Mouse (Mus musculus): ENCODE results near the gene Cep89. TPM values are rescaled to one million over a fixed set of nuclear protein-coding genes. Genes with fewer than 3 reads are reported as not detected.

The Cep89 gene
- polyA plus RNA-seq, 1 experiment from 2014 or later, result 9.8 TPM

DNA sequence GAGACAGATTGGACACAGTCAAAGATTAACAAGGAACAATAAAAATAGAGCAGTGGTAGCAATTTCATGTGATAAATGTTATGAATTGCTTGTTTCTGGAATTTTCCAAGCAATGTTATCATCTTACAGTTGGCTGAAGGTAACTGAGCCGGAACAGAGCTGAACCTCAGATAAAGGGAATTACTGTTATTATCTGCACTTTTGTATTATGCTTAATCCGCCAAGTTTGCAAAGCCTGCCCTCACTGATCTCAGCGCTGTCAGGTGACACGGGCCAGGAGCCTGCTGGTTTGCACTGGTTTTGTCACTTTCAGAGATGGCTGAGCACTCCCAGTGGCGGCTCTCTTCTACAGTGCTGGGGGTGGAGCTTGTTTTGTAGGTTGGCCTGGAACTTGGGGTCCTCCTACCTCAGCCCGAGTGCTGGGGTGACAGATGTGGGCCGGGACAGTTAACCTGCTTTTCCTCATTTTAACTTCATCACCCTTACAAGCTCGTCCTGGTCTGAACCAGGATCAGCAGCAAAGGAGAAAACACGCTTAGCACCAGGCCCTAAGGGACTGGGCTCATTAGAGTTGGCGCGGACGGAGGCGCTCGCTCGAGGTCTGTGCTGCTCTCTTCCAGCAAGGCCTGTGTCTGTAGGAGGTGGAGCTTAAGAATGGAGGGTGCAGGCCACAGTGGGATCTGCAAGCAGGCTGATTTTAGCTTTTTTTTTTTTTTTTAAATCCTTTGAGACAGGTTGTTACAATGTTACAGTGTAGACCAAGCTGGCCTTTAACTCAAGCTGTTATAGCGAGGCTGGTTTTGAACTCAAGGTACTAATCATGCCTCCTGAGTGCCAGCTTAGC is 23.5 kb upstream of the Cep89 start:
- WGBS (ENCODE audit: missing documents), result 78% methylated on average over 16 of the region's 16 CpGs
- Histone ChIP-seq H3K4me3 (ENCODE audit: inconsistent target) (no peak overlapping the region), H3K27ac (no peak overlapping the region), H3K36me3 (ENCODE audit: inconsistent target) (no peaks in the 10 kb centered on the region), H3K79me2 (ENCODE audit: inconsistent target) (no peaks in the 10 kb centered on the region)

GRCm38 (mm10) chr7:35374265-35374664 is 22.6 kb upstream of the Cep89 start:
- H3K4me3 ChIP-seq (ENCODE audit: inconsistent target), result no peak overlapping the region
- no peak overlapping the region for H3K27ac ChIP-seq
- H3K36me3 ChIP-seq (ENCODE audit: inconsistent target), result no peaks in the 10 kb centered on the region
- H3K79me2 ChIP-seq (ENCODE audit: inconsistent target), result no peaks in the 10 kb centered on the region
- WGBS (ENCODE audit: missing documents), result 85% methylated on average over 7 of the region's 7 CpGs

- Histone ChIP-seq H3K36me3 (ENCODE audit: inconsistent target) (no peaks in the 10 kb centered on the region), H3K27ac (no peak overlapping the region), H3K4me3 (ENCODE audit: inconsistent target) (no peak overlapping the region), H3K79me2 (ENCODE audit: inconsistent target) (no peaks in the 10 kb centered on the region)
- WGBS (ENCODE audit: missing documents), result 91% methylated on average over 9 of the region's 9 CpGs
Observed at GRCm38 (mm10) chr7:35376623-35377022, 20.2 kb upstream of the Cep89 start.

GRCm38 (mm10) chr7:35379492-35380119 is 17.2 kb upstream of the Cep89 start:
- no peak overlapping the region for H3K4me3 ChIP-seq (ENCODE audit: inconsistent target)

GRCm38 (mm10) chr7:35380351-35380750 is 16.5 kb upstream of the Cep89 start:
- Histone ChIP-seq H3K4me3 (ENCODE audit: inconsistent target) (no peak overlapping the region), H3K79me2 (ENCODE audit: inconsistent target) (no peaks in the 10 kb centered on the region), H3K27ac (no peak overlapping the region), H3K36me3 (ENCODE audit: inconsistent target) (no peaks in the 10 kb centered on the region)
- 95% methylated on average over 8 of the region's 8 CpGs for WGBS (ENCODE audit: missing documents)

More at GRCm38 (mm10) chr7:35379492-35380119, 17.2 kb upstream of the Cep89 start:
- Histone ChIP-seq H3K27ac (no peak overlapping the region), H3K79me2 (ENCODE audit: inconsistent target) (no peaks in the 10 kb centered on the region), H3K36me3 (ENCODE audit: inconsistent target) (no peaks in the 10 kb centered on the region)
- 29% methylated on average over 16 of the region's 16 CpGs for WGBS (ENCODE audit: missing documents)

DNA sequence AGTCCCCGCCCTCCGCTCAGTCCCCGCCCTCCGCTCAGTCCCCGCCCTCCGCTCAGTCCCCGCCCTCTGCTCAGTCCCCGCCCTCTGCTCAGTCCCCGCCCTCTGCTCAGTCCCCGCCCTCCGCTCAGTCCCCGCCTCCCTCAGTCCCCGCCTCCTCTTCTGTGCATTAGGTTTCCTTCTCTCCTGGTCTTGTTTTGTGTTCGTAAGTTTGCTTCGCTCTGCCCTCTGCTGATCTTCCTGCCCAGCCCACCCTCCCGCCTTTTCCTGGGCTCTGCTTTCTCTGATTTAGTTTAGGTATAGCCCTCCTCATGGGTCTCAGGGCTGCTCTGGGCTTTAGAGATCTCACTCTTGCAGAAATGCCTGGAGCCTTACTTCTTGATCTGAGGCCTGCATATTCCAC is 15.0 kb upstream of the Cep89 start:
- 89% methylated on average over 8 of the region's 16 CpGs for WGBS (ENCODE audit: missing documents)
- H3K36me3 ChIP-seq (ENCODE audit: inconsistent target), result no peaks in the 10 kb centered on the region

GRCm38 (mm10) chr7:35382706-35383353 is 14.0 kb upstream of the Cep89 start:
- H3K27ac ChIP-seq, result no peak overlapping the region
- no peaks in the 10 kb centered on the region for H3K36me3 ChIP-seq (ENCODE audit: inconsistent target)
- no peak overlapping the region for H3K4me3 ChIP-seq (ENCODE audit: inconsistent target)
- H3K79me2 ChIP-seq (ENCODE audit: inconsistent target), result no peaks in the 10 kb centered on the region
- WGBS (ENCODE audit: missing documents), result 23% methylated on average over 2 of the region's 2 CpGs

More for the DNA sequence above, 15.0 kb upstream of the Cep89 start:
- Histone ChIP-seq H3K4me3 (ENCODE audit: inconsistent target) (no peak overlapping the region), H3K27ac (no peak overlapping the region), H3K79me2 (ENCODE audit: inconsistent target) (no peaks in the 10 kb centered on the region)

GRCm38 (mm10) chr7:35386525-35386952 is 10.3 kb upstream of the Cep89 start:
- Histone ChIP-seq H3K79me2 (ENCODE audit: inconsistent target) (no peaks in the 10 kb centered on the region), H3K4me3 (ENCODE audit: inconsistent target) (no peak overlapping the region), H3K36me3 (ENCODE audit: inconsistent target) (no peaks in the 10 kb centered on the region), H3K27ac (no peak overlapping the region)
- 72% methylated on average over 6 of the region's 6 CpGs for WGBS (ENCODE audit: missing documents)

DNA sequence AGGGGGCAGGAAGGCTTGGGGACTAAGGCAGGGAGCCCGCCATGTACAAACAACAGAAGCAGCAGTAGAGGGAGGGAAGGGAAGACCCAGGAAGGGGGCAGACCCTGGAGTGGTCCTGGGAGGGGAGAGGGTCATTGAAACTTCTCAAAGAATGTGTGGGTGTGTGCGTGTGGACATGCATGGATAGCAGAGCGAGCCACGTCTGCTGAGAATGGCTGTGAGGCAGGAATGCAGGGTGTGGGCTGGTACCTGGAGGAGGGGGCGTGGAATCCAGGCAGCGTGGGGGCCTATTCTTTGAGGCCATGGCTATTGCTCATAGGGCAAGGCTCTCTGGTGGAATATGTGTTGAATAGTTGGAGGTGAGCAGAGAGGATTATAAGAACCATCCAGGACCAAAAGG is 8.1 kb upstream of the Cep89 start:
- Histone ChIP-seq H3K27ac (no peak overlapping the region), H3K36me3 (ENCODE audit: inconsistent target) (peaks cover 9% of the 10 kb centered on the region; the same call in 1 of the 2 replicates), H3K4me3 (ENCODE audit: inconsistent target) (no peak overlapping the region), H3K79me2 (ENCODE audit: inconsistent target) (no peaks in the 10 kb centered on the region)
- 94% methylated on average over 6 of the region's 6 CpGs for WGBS (ENCODE audit: missing documents)

DNA sequence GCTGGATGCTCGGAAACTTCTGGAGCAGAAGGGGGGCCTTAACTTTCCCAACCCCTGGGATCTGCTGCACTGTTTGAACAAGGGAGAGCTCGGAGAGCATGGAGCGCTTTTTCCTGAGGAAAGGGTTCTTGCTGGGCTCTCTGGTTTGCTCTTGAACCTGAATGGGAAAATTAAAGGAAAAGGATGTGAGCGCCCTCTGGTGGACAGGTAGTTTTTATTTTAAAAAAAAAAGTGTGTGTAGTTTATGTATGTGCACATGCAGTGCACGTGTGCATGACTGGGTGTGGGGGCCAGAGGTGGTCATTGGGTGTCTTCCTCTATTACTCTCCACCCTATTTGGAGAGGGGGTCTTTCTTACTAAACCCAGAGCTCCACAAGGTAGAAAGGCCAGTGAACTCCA is 3.9 kb upstream of the Cep89 start:
- Histone ChIP-seq H3K4me3 (ENCODE audit: inconsistent target) (no peak overlapping the region), H3K36me3 (ENCODE audit: inconsistent target) (peaks cover 19% of the 10 kb centered on the region; the same call in 1 of the 2 replicates), H3K27ac (no peak overlapping the region), H3K79me2 (ENCODE audit: inconsistent target) (no peaks in the 10 kb centered on the region)
- 89% methylated on average over 4 of the region's 5 CpGs for WGBS (ENCODE audit: missing documents)

GRCm38 (mm10) chr7:35395734-35396456 is 940 bp upstream of the Cep89 start:
- peak overlapping the region; percentile 49 for H3K27ac ChIP-seq
- H3K36me3 ChIP-seq (ENCODE audit: inconsistent target), result peaks cover 19% of the 10 kb centered on the region; the same call in 1 of the 2 replicates
- 10% methylated on average over 17 of the region's 17 CpGs for WGBS (ENCODE audit: missing documents)

GRCm38 (mm10) chr7:35401169-35401568 is 4.3 kb downstream of the Cep89 start:
- no peak overlapping the region for H3K4me3 ChIP-seq (ENCODE audit: inconsistent target)
- no peak overlapping the region for H3K27ac ChIP-seq
- no peaks in the 10 kb centered on the region for H3K36me3 ChIP-seq (ENCODE audit: inconsistent target)
- H3K79me2 ChIP-seq (ENCODE audit: inconsistent target), result no peaks in the 10 kb centered on the region
- WGBS (ENCODE audit: missing documents), result 100% methylated on average over 4 of the region's 4 CpGs

More at GRCm38 (mm10) chr7:35395734-35396456, 940 bp upstream of the Cep89 start:
- Histone ChIP-seq H3K79me2 (ENCODE audit: inconsistent target) (no peaks in the 10 kb centered on the region), H3K4me3 (ENCODE audit: inconsistent target) (peak overlapping the region; percentile 88)

DNA sequence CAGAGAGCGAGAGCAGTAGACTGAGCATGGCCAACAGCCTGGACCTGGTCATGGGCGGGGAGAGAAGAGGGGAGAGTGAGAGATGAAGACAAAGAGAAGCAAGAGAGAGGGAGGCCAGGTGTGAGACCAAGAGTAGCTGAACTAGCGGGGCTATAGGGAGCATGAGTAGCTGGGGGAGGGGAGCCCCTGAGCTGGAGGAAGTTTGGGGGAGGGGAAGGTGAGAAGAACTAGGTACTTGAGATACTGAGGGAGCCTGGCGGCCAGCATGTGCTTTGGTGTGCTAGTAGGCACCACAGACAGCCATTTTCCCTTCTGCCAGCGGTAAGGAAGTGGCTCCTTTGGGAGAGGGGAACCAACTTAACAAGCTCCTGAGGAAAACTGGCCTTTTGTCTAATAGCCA is 18.4 kb downstream of the Cep89 start:
- H3K79me2 ChIP-seq (ENCODE audit: inconsistent target), result no peaks in the 10 kb centered on the region
- WGBS (ENCODE audit: missing documents), result 93% methylated on average over 4 of the region's 5 CpGs
- H3K36me3 ChIP-seq (ENCODE audit: inconsistent target), result no peaks in the 10 kb centered on the region
- no peak overlapping the region for H3K27ac ChIP-seq
- H3K4me3 ChIP-seq (ENCODE audit: inconsistent target), result no peak overlapping the region
